Mouse (Mus musculus) midbrain, embryonic 15.5 days (tissue): ENCODE results near the gene Ppil6. TPM values are rescaled to one million over a fixed set of nuclear protein-coding genes. Genes with fewer than 3 reads are reported as not detected.

Experiments used
- ATAC-seq: fragments of 200-750 bp; cut with Nextera tagmentation; replicated peaks from 2 replicates; pipeline ENCODE4 v1.8.0; 2017; ENCODE audit warnings: moderate TSS enrichment
- H3K27ac ChIP-seq: fragments of 300-500 bp; sonication (generic); 2 replicates; pipeline ENCODE4 v1.5.1; 2015; ENCODE audit warnings: mild to moderate bottlenecking, inconsistent platforms
- H3K27me3 ChIP-seq: fragments of 300-500 bp; sonication (generic); replicated peaks from 2 replicates; pipeline ENCODE4 v1.6.1; 2015; ENCODE audit warnings: inconsistent platforms
- H3K36me3 ChIP-seq: fragments of 300-500 bp; sonication (generic); replicated peaks from 2 replicates; pipeline ENCODE4 v1.6.1; 2015; ENCODE audit warnings: inconsistent platforms
- H3K4me1 ChIP-seq: fragments of 300-500 bp; sonication (generic); 2 replicates; pipeline ENCODE4 v1.6.1; 2015; ENCODE audit warnings: inconsistent platforms
- H3K4me2 ChIP-seq: fragments of 300-500 bp; sonication (generic); 2 replicates; pipeline ENCODE4 v1.6.1; 2015; ENCODE audit warnings: inconsistent platforms, mild to moderate bottlenecking, moderate library complexity
- H3K4me3 ChIP-seq: fragments of 300-500 bp; sonication (generic); 2 replicates; pipeline ENCODE4 v1.5.1; 2015; ENCODE audit warnings: mild to moderate bottlenecking, inconsistent platforms
- H3K9ac ChIP-seq: fragments of 300-500 bp; sonication (generic); 2 replicates; pipeline ENCODE4 v1.6.1; 2015; ENCODE audit warnings: mild to moderate bottlenecking, inconsistent platforms
- H3K9me3 ChIP-seq: fragments of 300-500 bp; sonication (generic); 2 replicates; pipeline ENCODE4 v1.6.1; 2016; ENCODE audit warnings: inconsistent platforms
- WGBS: fragments of 180-500 bp; shearing (Covaris S2); methylation state at CpG from one replicate; pipeline ENCODE4 v1.1.7; 2015; ENCODE audit warnings: mixed read lengths; 5-methylcytosine and 5-hydroxymethylcytosine counted together
- polyA plus RNA-seq: library from polyadenylated mRNA; unstranded; fragments of >200 nt; fragmentation: Nextera tagmentation; extraction: Ambion mirVana; gene quantifications from 2 replicates; pipeline ENCODE4 v1.2.1, GENCODE M21; 2015

Ppil6 gene
- polyA plus RNA-seq, 1 experiment from 2014 or later = 3.2 TPM

DNA sequence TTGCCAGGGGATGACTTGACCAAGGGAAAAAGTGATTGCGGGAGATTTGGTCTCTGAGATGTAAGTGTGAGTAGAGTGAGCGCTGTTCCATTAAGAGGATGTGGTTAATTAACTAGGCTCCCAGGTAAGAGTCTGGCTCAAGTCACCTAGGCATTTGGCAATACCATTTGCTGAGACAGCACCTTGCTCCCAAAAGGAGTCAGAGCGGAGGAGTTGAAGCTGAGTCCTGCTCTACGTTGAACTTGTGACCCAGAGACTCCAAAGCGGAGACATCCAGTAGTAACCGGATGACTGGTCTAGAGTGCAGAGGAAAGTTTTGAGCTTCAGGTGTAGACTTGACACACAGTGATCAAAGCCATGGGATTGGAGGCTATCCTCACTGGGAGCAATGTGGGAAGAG, 51.8 kb downstream of the Ppil6 start:
- H3K27ac ChIP-seq = no peak overlapping the region
- H3K4me2 ChIP-seq = no peak overlapping the region
- 0 out of 2 replicates have a peak, but pooled peaks cover 3% of the 10 kb centered on the region for H3K27me3 ChIP-seq
- 98% methylated on average over 6 of the region's 6 CpGs for WGBS
- H3K4me1 ChIP-seq = no peaks in the 10 kb centered on the region
- no peak for ATAC-seq
- 0 out of 2 replicates have a peak, but pooled peaks cover 2% of the 10 kb centered on the region for H3K36me3 ChIP-seq
- no peak overlapping the region for H3K9ac ChIP-seq
- no peaks in the 10 kb centered on the region for H3K9me3 ChIP-seq
- H3K4me3 ChIP-seq = no peak overlapping the region

DNA sequence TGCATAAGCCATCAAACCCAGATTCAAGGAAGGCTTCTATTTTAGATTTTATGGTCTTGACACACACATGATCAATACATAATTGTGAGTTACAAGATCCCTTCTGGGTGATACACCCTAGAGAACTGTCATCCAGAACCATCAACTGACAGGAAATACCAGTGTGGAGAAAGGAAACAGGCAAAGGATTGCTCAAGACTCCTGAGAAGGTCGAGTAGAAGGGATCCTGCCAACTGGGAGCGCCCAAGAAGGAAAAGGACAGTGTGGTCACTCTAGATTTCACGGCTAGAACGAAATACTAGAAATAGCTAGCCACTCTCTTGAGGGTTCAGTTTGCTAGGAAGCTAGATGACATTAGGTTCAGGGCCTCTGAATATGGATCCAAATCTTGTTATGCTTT, 53.2 kb downstream of the Ppil6 start:
- no peaks in the 10 kb centered on the region for H3K9me3 ChIP-seq
- H3K4me1 ChIP-seq = no peaks in the 10 kb centered on the region
- ATAC-seq = no peak
- H3K36me3 ChIP-seq = no peaks in the 10 kb centered on the region
- H3K9ac ChIP-seq = no peak overlapping the region
- no peak overlapping the region for H3K4me3 ChIP-seq
- H3K27me3 ChIP-seq = 0 out of 2 replicates have a peak, but pooled peaks cover 3% of the 10 kb centered on the region
- H3K4me2 ChIP-seq = no peak overlapping the region
- WGBS = 83% methylated on average over 4 of the region's 4 CpGs
- no peak overlapping the region for H3K27ac ChIP-seq

- Histone ChIP-seq H3K4me1 (no peaks in the 10 kb centered on the region), H3K9ac (no peak overlapping the region), H3K27me3 (0 out of 2 replicates have a peak, but pooled peaks cover 3% of the 10 kb centered on the region), H3K9me3 (no peaks in the 10 kb centered on the region), H3K27ac (no peak overlapping the region), H3K36me3 (no peaks in the 10 kb centered on the region), H3K4me2 (no peak overlapping the region), H3K4me3 (no peak overlapping the region)
- WGBS = 69% methylated on average over 2 of the region's 2 CpGs
- no peak for ATAC-seq
Observed at GRCm38 (mm10) chr10:41543844-41544243, 53.6 kb downstream of the Ppil6 start.

- H3K36me3 ChIP-seq = no peaks in the 10 kb centered on the region
- H3K9me3 ChIP-seq = 0 out of 2 replicates have a peak, but pooled peaks cover 3% of the 10 kb centered on the region
- no peak overlapping the region for H3K4me3 ChIP-seq
- H3K27ac ChIP-seq = no peak overlapping the region
- H3K4me1 ChIP-seq = no peaks in the 10 kb centered on the region
- H3K27me3 ChIP-seq = 0 out of 2 replicates have a peak, but pooled peaks cover 3% of the 10 kb centered on the region
- ATAC-seq = no peak
- WGBS = 4% methylated on average over 7 of the region's 7 CpGs
- H3K9ac ChIP-seq = no peak overlapping the region
- H3K4me2 ChIP-seq = no peak overlapping the region
Observed at GRCm38 (mm10) chr10:41544481-41545190, 54.4 kb downstream of the Ppil6 start.

DNA sequence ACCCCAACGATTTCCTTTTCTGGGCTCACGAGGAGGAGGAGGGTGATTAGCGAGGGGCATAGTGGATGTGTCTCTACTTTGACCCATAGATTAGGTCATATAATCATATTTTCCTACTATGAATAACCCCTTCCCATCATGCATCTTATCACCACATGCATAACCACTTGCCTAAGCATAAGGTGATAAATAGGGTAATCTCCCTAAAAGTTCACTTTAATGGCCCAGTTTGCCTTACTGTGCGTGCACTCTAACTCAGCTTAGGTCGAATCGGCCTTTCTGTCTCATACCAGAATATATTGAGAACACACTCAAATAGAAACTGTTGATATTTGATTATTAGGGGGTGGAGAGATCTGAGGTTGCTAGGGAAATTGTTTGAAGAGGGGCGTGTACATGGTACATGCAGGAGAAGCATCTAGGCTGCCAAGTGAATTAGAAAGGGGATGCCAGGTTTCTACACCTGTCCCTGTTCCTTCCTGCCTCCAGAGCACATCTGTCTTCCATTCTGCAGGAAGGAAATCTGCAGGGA, 55.1 kb downstream of the Ppil6 start:
- Histone ChIP-seq H3K36me3 (no peaks in the 10 kb centered on the region), H3K27ac (no peak overlapping the region), H3K4me2 (no peak overlapping the region), H3K9me3 (0 out of 2 replicates have a peak, but pooled peaks cover 3% of the 10 kb centered on the region), H3K4me1 (no peaks in the 10 kb centered on the region), H3K4me3 (no peak overlapping the region), H3K27me3 (0 out of 2 replicates have a peak, but pooled peaks cover 3% of the 10 kb centered on the region), H3K9ac (no peak overlapping the region)
- ATAC-seq = no peak
- WGBS = 58% methylated on average over 7 of the region's 7 CpGs

GRCm38 (mm10) chr10:41546396-41547165, 56.3 kb downstream of the Ppil6 start:
- Histone ChIP-seq H3K4me3 (no peak overlapping the region), H3K27me3 (0 out of 2 replicates have a peak, but pooled peaks cover 3% of the 10 kb centered on the region), H3K9ac (no peak overlapping the region), H3K4me1 (no peaks in the 10 kb centered on the region), H3K4me2 (no peak overlapping the region), H3K27ac (no peak overlapping the region), H3K9me3 (0 out of 2 replicates have a peak, but pooled peaks cover 3% of the 10 kb centered on the region), H3K36me3 (no peaks in the 10 kb centered on the region)
- 72% methylated on average over 13 of the region's 13 CpGs for WGBS
- ATAC-seq = no peak

DNA sequence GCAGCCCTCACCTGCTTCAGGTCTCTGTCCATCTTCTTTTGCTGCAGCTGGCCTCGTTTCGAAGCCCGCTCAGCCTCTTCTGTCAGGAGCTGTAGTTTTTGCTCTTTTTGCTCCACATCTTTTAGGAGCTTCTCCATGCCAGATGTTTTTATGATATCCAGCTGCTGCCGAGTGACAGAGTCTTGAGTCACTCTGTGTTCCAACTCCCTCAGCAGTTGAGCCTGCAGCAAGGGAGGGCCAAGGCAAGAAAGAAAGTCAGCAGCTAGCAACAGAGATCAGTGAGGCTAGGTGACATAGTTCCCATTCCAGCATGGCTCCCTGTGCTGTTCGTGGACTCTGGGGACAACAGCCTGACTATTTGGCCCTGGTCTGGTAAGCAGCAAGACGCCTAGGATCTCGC, 60.5 kb downstream of the Ppil6 start:
- Histone ChIP-seq H3K36me3 (no peaks in the 10 kb centered on the region), H3K9ac (no peak overlapping the region), H3K27ac (no peak overlapping the region), H3K4me1 (no peaks in the 10 kb centered on the region), H3K4me3 (no peak overlapping the region), H3K27me3 (no peaks in the 10 kb centered on the region), H3K4me2 (no peak overlapping the region), H3K9me3 (0 out of 2 replicates have a peak, but pooled peaks cover 3% of the 10 kb centered on the region)
- no peak for ATAC-seq
- WGBS = 89% methylated on average over 7 of the region's 7 CpGs

DNA sequence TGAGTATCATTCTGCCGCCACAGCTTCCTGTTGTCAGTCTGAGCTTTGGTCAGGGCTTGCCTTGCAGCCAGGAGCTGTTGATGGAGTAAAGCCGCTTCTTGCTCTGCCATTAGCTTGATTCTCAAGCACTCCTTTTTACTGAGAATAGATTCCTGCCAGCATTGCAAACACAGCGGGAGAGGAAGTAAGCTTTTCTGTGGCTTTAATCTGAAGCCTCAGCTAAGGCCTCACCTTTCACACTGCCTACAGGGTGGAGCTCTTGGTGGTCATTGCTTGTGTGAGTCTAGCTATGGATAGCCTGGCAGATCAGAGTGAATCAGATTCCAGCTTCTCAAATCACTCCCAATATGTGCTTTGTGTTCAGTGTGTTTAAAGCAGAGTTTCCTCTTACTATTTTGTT, 62.1 kb downstream of the Ppil6 start:
- Histone ChIP-seq H3K9me3 (0 out of 2 replicates have a peak, but pooled peaks cover 3% of the 10 kb centered on the region), H3K27me3 (no peaks in the 10 kb centered on the region), H3K4me2 (no peak overlapping the region), H3K27ac (no peak overlapping the region), H3K36me3 (no peaks in the 10 kb centered on the region), H3K4me3 (no peak overlapping the region), H3K4me1 (no peaks in the 10 kb centered on the region), H3K9ac (no peak overlapping the region)
- 21% methylated on average over 3 of the region's 3 CpGs for WGBS
- ATAC-seq = no peak

DNA sequence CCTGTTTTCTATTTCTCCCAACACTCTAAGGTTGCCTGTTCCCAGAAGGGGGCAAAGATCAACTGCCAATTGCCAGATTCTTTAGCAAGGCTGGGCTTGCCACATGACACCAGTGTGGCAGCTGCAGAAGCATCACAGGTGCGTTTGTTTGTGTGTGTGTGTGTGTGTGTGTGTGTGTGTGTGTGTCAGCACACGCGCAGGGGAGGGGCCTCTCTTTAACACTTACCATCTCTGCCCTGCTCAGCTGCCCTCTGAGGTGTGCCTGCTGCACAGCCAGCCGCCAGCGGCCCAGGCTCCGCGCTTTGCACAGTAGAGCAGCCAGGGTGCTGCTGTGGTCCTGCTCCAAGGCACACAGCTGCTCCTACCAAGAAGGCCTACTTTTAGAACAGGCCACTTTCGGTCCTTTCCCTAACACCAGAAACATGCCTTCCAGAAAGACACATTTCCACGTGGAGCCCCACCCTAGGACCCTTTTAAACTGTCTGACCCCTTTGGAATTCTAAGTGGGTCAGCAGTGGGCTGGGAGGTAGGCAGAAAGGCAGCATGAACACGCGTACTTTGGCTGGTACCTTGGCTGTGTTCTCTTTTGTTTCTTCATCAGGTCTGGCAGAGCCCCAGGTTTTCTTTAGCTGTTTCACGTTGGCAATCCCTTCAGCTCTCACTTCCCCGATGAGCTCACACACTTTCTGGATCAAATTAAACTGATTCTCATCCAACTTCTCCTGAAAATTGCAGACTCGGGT, 62.8 kb downstream of the Ppil6 start:
- no peak overlapping the region for H3K4me2 ChIP-seq
- no peaks in the 10 kb centered on the region for H3K27me3 ChIP-seq
- H3K9me3 ChIP-seq = 0 out of 2 replicates have a peak, but pooled peaks cover 3% of the 10 kb centered on the region
- no peak overlapping the region for H3K9ac ChIP-seq
- no peaks in the 10 kb centered on the region for H3K36me3 ChIP-seq
- H3K27ac ChIP-seq = no peak overlapping the region
- H3K4me1 ChIP-seq = no peaks in the 10 kb centered on the region
- ATAC-seq = 0 out of 2 replicates have a peak, but pooled peaks have one; percentile 60
- 44% methylated on average over 14 of the region's 14 CpGs for WGBS
- no peak overlapping the region for H3K4me3 ChIP-seq

- Histone ChIP-seq H3K36me3 (no peaks in the 10 kb centered on the region), H3K27me3 (no peaks in the 10 kb centered on the region), H3K27ac (no peak overlapping the region), H3K4me1 (no peaks in the 10 kb centered on the region), H3K4me2 (no peak overlapping the region), H3K9ac (no peak overlapping the region), H3K4me3 (no peak overlapping the region), H3K9me3 (0 out of 2 replicates have a peak, but pooled peaks cover 3% of the 10 kb centered on the region)
- 70% methylated on average over 4 of the region's 4 CpGs for WGBS
- ATAC-seq = no peak
Observed at GRCm38 (mm10) chr10:41553711-41554110, 63.5 kb downstream of the Ppil6 start.

GRCm38 (mm10) chr10:41555081-41555480, 64.8 kb downstream of the Ppil6 start:
- Histone ChIP-seq H3K4me1 (no peaks in the 10 kb centered on the region), H3K27me3 (no peaks in the 10 kb centered on the region), H3K9me3 (no peaks in the 10 kb centered on the region), H3K36me3 (no peaks in the 10 kb centered on the region), H3K9ac (no peak overlapping the region), H3K4me3 (no peak overlapping the region), H3K27ac (no peak overlapping the region), H3K4me2 (no peak overlapping the region)
- 89% methylated on average over 3 of the region's 3 CpGs for WGBS
- ATAC-seq = no peak

- WGBS = 91% methylated on average over 1 of the region's 1 CpGs
- H3K36me3 ChIP-seq = no peaks in the 10 kb centered on the region
- no peak overlapping the region for H3K9ac ChIP-seq
- H3K4me1 ChIP-seq = no peaks in the 10 kb centered on the region
- no peak overlapping the region for H3K4me3 ChIP-seq
- no peak overlapping the region for H3K27ac ChIP-seq
- ATAC-seq = no peak
- no peaks in the 10 kb centered on the region for H3K9me3 ChIP-seq
- H3K4me2 ChIP-seq = no peak overlapping the region
- H3K27me3 ChIP-seq = no peaks in the 10 kb centered on the region
Observed at GRCm38 (mm10) chr10:41558401-41558800, 68.2 kb downstream of the Ppil6 start.
